Mouse (Mus musculus): ENCODE measurements around the gene Slc16a14. TPM values are rescaled to one million over a fixed set of nuclear protein-coding genes. Genes with fewer than 3 reads are reported as not detected.
A peak's percentile ranks its signal among the peaks of the same experiment; 100 is the strongest.

Slc16a14 gene
- polyA plus RNA-seq, 1 experiment, result 0.07 TPM

- Histone ChIP-seq H3K36me3 (ENCODE audit: control insufficient read depth, insufficient read depth, low read length) (no peaks in the 10 kb centered on the region), H3K4me1 (replicated peaks; ENCODE audit: control insufficient read depth, insufficient read depth, low read length) (no peaks in the 10 kb centered on the region), H3K27me3 (ENCODE audit: control insufficient read depth, insufficient read depth, low read length) (no peaks in the 10 kb centered on the region), H3K4me3 (ENCODE audit: control insufficient read depth, insufficient read depth, low read length) (no peak overlapping the region), H3K27ac (ENCODE audit: control insufficient read depth, insufficient read depth, low read length) (no peak overlapping the region)
- WGBS, result 95% methylated on average over 7 of the region's 7 CpGs
- DNase-seq, result no peak
- no peak for TF ChIP-seq CTCF (IDR thresholded peaks at IDR 0.05; ENCODE audit: borderline replicate concordance, control insufficient read depth, extremely low read depth, insufficient read depth, low read length, poor library complexity)
- no peak for TF ChIP-seq POLR2A (IDR thresholded peaks at IDR 0.05; ENCODE audit: control insufficient read depth, extremely low read depth, insufficient read depth, low read length, poor library complexity)
Observed at GRCm38 (mm10) chr1:84890503-84890902, 44.4 kb downstream of the Slc16a14 start.

GRCm38 (mm10) chr1:84890005-84890393, 44.9 kb downstream of the Slc16a14 start:
- H3K36me3 ChIP-seq (ENCODE audit: control insufficient read depth, insufficient read depth, low read length), result no peaks in the 10 kb centered on the region
- no peak for DNase-seq
- no peaks in the 10 kb centered on the region for H3K4me1 ChIP-seq (replicated peaks; ENCODE audit: control insufficient read depth, insufficient read depth, low read length)
- no peak overlapping the region for H3K27ac ChIP-seq (ENCODE audit: control insufficient read depth, insufficient read depth, low read length)
- no peaks in the 10 kb centered on the region for H3K27me3 ChIP-seq (ENCODE audit: control insufficient read depth, insufficient read depth, low read length)
- TF ChIP-seq CTCF (IDR thresholded peaks at IDR 0.05; ENCODE audit: borderline replicate concordance, control insufficient read depth, extremely low read depth, insufficient read depth, low read length, poor library complexity) (no peak), POLR2A (IDR thresholded peaks at IDR 0.05; ENCODE audit: control insufficient read depth, extremely low read depth, insufficient read depth, low read length, poor library complexity) (no peak)
- H3K4me3 ChIP-seq (ENCODE audit: control insufficient read depth, insufficient read depth, low read length), result no peak overlapping the region
- WGBS, result 93% methylated on average over 7 of the region's 7 CpGs

- WGBS, result 88% methylated on average over 8 of the region's 8 CpGs
- Histone ChIP-seq H3K36me3 (ENCODE audit: control insufficient read depth, insufficient read depth, low read length) (no peaks in the 10 kb centered on the region), H3K27me3 (ENCODE audit: control insufficient read depth, insufficient read depth, low read length) (no peaks in the 10 kb centered on the region), H3K27ac (ENCODE audit: control insufficient read depth, insufficient read depth, low read length) (no peak overlapping the region), H3K4me3 (ENCODE audit: control insufficient read depth, insufficient read depth, low read length) (no peak overlapping the region), H3K4me1 (replicated peaks; ENCODE audit: control insufficient read depth, insufficient read depth, low read length) (no peaks in the 10 kb centered on the region)
- DNase-seq, result no peak
- TF ChIP-seq POLR2A (IDR thresholded peaks at IDR 0.05; ENCODE audit: control insufficient read depth, extremely low read depth, insufficient read depth, low read length, poor library complexity) (no peak), CTCF (IDR thresholded peaks at IDR 0.05; ENCODE audit: borderline replicate concordance, control insufficient read depth, extremely low read depth, insufficient read depth, low read length, poor library complexity) (no peak)
Observed at GRCm38 (mm10) chr1:84889330-84890004, 45.5 kb downstream of the Slc16a14 start.

- TF ChIP-seq CTCF (IDR thresholded peaks at IDR 0.05; ENCODE audit: borderline replicate concordance, control insufficient read depth, extremely low read depth, insufficient read depth, low read length, poor library complexity) (no peak), POLR2A (IDR thresholded peaks at IDR 0.05; ENCODE audit: control insufficient read depth, extremely low read depth, insufficient read depth, low read length, poor library complexity) (no peak)
- H3K36me3 ChIP-seq (ENCODE audit: control insufficient read depth, insufficient read depth, low read length), result no peaks in the 10 kb centered on the region
- H3K27ac ChIP-seq (ENCODE audit: control insufficient read depth, insufficient read depth, low read length), result no peak overlapping the region
- H3K4me3 ChIP-seq (ENCODE audit: control insufficient read depth, insufficient read depth, low read length), result no peak overlapping the region
- WGBS, result 91% methylated on average over 6 of the region's 6 CpGs
- no peak for DNase-seq
- H3K4me1 ChIP-seq (replicated peaks; ENCODE audit: control insufficient read depth, insufficient read depth, low read length), result no peaks in the 10 kb centered on the region
- no peaks in the 10 kb centered on the region for H3K27me3 ChIP-seq (ENCODE audit: control insufficient read depth, insufficient read depth, low read length)
Observed at GRCm38 (mm10) chr1:84885921-84886320, 49.0 kb downstream of the Slc16a14 start.

- Histone ChIP-seq H3K27me3 (ENCODE audit: control insufficient read depth, insufficient read depth, low read length) (no peaks in the 10 kb centered on the region), H3K36me3 (ENCODE audit: control insufficient read depth, insufficient read depth, low read length) (no peaks in the 10 kb centered on the region), H3K27ac (ENCODE audit: control insufficient read depth, insufficient read depth, low read length) (no peak overlapping the region), H3K4me3 (ENCODE audit: control insufficient read depth, insufficient read depth, low read length) (no peak overlapping the region), H3K4me1 (replicated peaks; ENCODE audit: control insufficient read depth, insufficient read depth, low read length) (no peaks in the 10 kb centered on the region)
- 89% methylated on average over 3 of the region's 3 CpGs for WGBS
- no peak for TF ChIP-seq POLR2A (IDR thresholded peaks at IDR 0.05; ENCODE audit: control insufficient read depth, extremely low read depth, insufficient read depth, low read length, poor library complexity)
- no peak for TF ChIP-seq CTCF (IDR thresholded peaks at IDR 0.05; ENCODE audit: borderline replicate concordance, control insufficient read depth, extremely low read depth, insufficient read depth, low read length, poor library complexity)
- DNase-seq, result peak; percentile 10
Observed at GRCm38 (mm10) chr1:84885174-84885573, 49.8 kb downstream of the Slc16a14 start.

GRCm38 (mm10) chr1:84883889-84884288, 51.0 kb downstream of the Slc16a14 start:
- 87% methylated on average over 4 of the region's 4 CpGs for WGBS
- DNase-seq, result no peak
- Histone ChIP-seq H3K4me1 (replicated peaks; ENCODE audit: control insufficient read depth, insufficient read depth, low read length) (no peaks in the 10 kb centered on the region), H3K27ac (ENCODE audit: control insufficient read depth, insufficient read depth, low read length) (no peak overlapping the region), H3K4me3 (ENCODE audit: control insufficient read depth, insufficient read depth, low read length) (no peak overlapping the region), H3K27me3 (ENCODE audit: control insufficient read depth, insufficient read depth, low read length) (no peaks in the 10 kb centered on the region), H3K36me3 (ENCODE audit: control insufficient read depth, insufficient read depth, low read length) (no peaks in the 10 kb centered on the region)
- TF ChIP-seq POLR2A (IDR thresholded peaks at IDR 0.05; ENCODE audit: control insufficient read depth, extremely low read depth, insufficient read depth, low read length, poor library complexity) (no peak), CTCF (IDR thresholded peaks at IDR 0.05; ENCODE audit: borderline replicate concordance, control insufficient read depth, extremely low read depth, insufficient read depth, low read length, poor library complexity) (no peak)

- Histone ChIP-seq H3K4me3 (ENCODE audit: control insufficient read depth, insufficient read depth, low read length) (no peak overlapping the region), H3K27ac (ENCODE audit: control insufficient read depth, insufficient read depth, low read length) (no peak overlapping the region), H3K36me3 (ENCODE audit: control insufficient read depth, insufficient read depth, low read length) (no peaks in the 10 kb centered on the region), H3K4me1 (replicated peaks; ENCODE audit: control insufficient read depth, insufficient read depth, low read length) (no peaks in the 10 kb centered on the region), H3K27me3 (ENCODE audit: control insufficient read depth, insufficient read depth, low read length) (no peaks in the 10 kb centered on the region)
- DNase-seq, result no peak
- 91% methylated on average over 4 of the region's 4 CpGs for WGBS
- TF ChIP-seq POLR2A (IDR thresholded peaks at IDR 0.05; ENCODE audit: control insufficient read depth, extremely low read depth, insufficient read depth, low read length, poor library complexity) (no peak), CTCF (IDR thresholded peaks at IDR 0.05; ENCODE audit: borderline replicate concordance, control insufficient read depth, extremely low read depth, insufficient read depth, low read length, poor library complexity) (no peak)
Observed at GRCm38 (mm10) chr1:84882937-84883336, 52.0 kb downstream of the Slc16a14 start.
